Mouse (Mus musculus) midbrain, embryonic 12.5 days (tissue): ENCODE results near the gene Olfr1009. TPM values are rescaled to one million over a fixed set of nuclear protein-coding genes. Genes with fewer than 3 reads are reported as not detected.
"Not testable (repeated sequence)": the region's sequence is repeated elsewhere in the genome, so short reads cannot be mapped to it uniquely, and the experiment has no call there.

Experiments used
- ATAC-seq: fragments of 200-750 bp; cut with Nextera tagmentation; 2 replicates; pipeline ENCODE4 v1.8.0; 2017; ENCODE audit warnings: low read depth, moderate TSS enrichment, moderate library complexity; ENCODE audit not compliant: low FRiP score
- H3K27ac ChIP-seq: fragments of 300-500 bp; sonication (generic); replicated peaks from 2 replicates; pipeline ENCODE4 v1.5.1; 2016; ENCODE audit warnings: mild to moderate bottlenecking
- H3K27me3 ChIP-seq: fragments of 300-500 bp; sonication (generic); 2 replicates; pipeline ENCODE4 v1.6.1; 2016; ENCODE audit warnings: mild to moderate bottlenecking
- H3K36me3 ChIP-seq: fragments of 300-500 bp; sonication (generic); 2 replicates; pipeline ENCODE4 v1.6.1; 2016
- H3K4me1 ChIP-seq: fragments of 300-500 bp; sonication (generic); 2 replicates; pipeline ENCODE4 v1.6.1; 2016
- H3K4me2 ChIP-seq: fragments of 300-500 bp; sonication (generic); replicated peaks from 2 replicates; pipeline ENCODE4 v1.6.1; 2016; ENCODE audit warnings: mild to moderate bottlenecking, moderate library complexity
- H3K4me3 ChIP-seq: fragments of 300-500 bp; sonication (generic); 2 replicates; pipeline ENCODE4 v1.5.1; 2016; ENCODE audit warnings: mild to moderate bottlenecking
- H3K9ac ChIP-seq: fragments of 300-500 bp; sonication (generic); replicated peaks from 2 replicates; pipeline ENCODE4 v1.6.1; 2016; ENCODE audit warnings: mild to moderate bottlenecking, moderate library complexity
- H3K9me3 ChIP-seq: fragments of 300-500 bp; sonication (generic); 2 replicates; pipeline ENCODE4 v1.6.1; 2016; ENCODE audit warnings: mild to moderate bottlenecking
- WGBS: fragments of 180-500 bp; shearing (Covaris S2); methylation state at CpG from one replicate; pipeline ENCODE4 v1.1.7; 2016; 5-methylcytosine and 5-hydroxymethylcytosine counted together
- polyA plus RNA-seq: library from polyadenylated mRNA; unstranded; fragments of >200 nt; fragmentation: Nextera tagmentation; extraction: Ambion mirVana; gene quantifications from 2 replicates; pipeline ENCODE4 v1.2.1, GENCODE M21; 2016

Gene Olfr1009
- polyA plus RNA-seq: not detected in 2 replicates

GRCm38 (mm10) chr2:85715119-85715518 is at the start of gene Olfr1009:
TSS of gene Olfr1009 (plus strand) at chr2:85715419.
- Histone ChIP-seq H3K9me3 (no peaks in the 10 kb centered on the region), H3K4me2 (no peak within 1 kb of the TSS), H3K9ac (no peak within 1 kb of the TSS), H3K36me3 (no peaks in the 10 kb centered on the region), H3K27me3 (no peaks in the 10 kb centered on the region), H3K4me1 (no peaks in the 10 kb centered on the region), H3K27ac (no peak within 1 kb of the TSS), H3K4me3 (no peak within 1 kb of the TSS)
- no peak for ATAC-seq
- WGBS: 78% methylated on average over 1 of the region's 1 CpGs

- no peak for ATAC-seq
- Histone ChIP-seq H3K4me2 (no peak within 1 kb of the TSS), H3K9me3 (no peaks in the 10 kb centered on the region), H3K27ac (no peak within 1 kb of the TSS), H3K27me3 (no peaks in the 10 kb centered on the region), H3K9ac (no peak within 1 kb of the TSS), H3K4me1 (no peaks in the 10 kb centered on the region), H3K4me3 (no peak within 1 kb of the TSS), H3K36me3 (no peaks in the 10 kb centered on the region)
These were observed 36.6 kb upstream of the Olfr1009 start, which contains the start of gene Olfr1006 for GRCm38 (mm10) chr2:85678667-85679066. TSS of gene Olfr1006 (minus strand) at chr2:85678767.

- ATAC-seq: no peak
- Histone ChIP-seq H3K27me3 (no peaks in the 10 kb centered on the region), H3K27ac (no peak within 1 kb of the TSS), H3K36me3 (no peaks in the 10 kb centered on the region), H3K9ac (no peak within 1 kb of the TSS), H3K4me1 (no peaks in the 10 kb centered on the region), H3K9me3 (no peaks in the 10 kb centered on the region), H3K4me2 (no peak within 1 kb of the TSS), H3K4me3 (no peak within 1 kb of the TSS)
These were observed 26.1 kb upstream of the Olfr1009 start, which contains the start of gene Olfr1008 for GRCm38 (mm10) chr2:85689131-85689530. TSS of gene Olfr1008 (plus strand) at chr2:85689431.

- H3K27ac ChIP-seq, H3K36me3 ChIP-seq, H3K9ac ChIP-seq, H3K27me3 ChIP-seq, H3K9me3 ChIP-seq, H3K4me2 ChIP-seq, H3K4me1 ChIP-seq, H3K4me3 ChIP-seq, ATAC-seq: not testable (repeated sequence)
- 86% methylated on average over 2 of the region's 2 CpGs for WGBS
These were observed 4.5 kb upstream of the Olfr1009 start for GRCm38 (mm10) chr2:85710680-85711079.

GRCm38 (mm10) chr2:85711159-85711558 is 4.1 kb upstream of the Olfr1009 start:
- H3K27ac ChIP-seq: no peak overlapping the region
- ATAC-seq: no peak
- WGBS: 34% methylated on average over 1 of the region's 1 CpGs
- no peak overlapping the region for H3K4me2 ChIP-seq
- no peaks in the 10 kb centered on the region for H3K36me3 ChIP-seq
- H3K27me3 ChIP-seq: no peaks in the 10 kb centered on the region
- H3K9ac ChIP-seq: no peak overlapping the region
- H3K4me1 ChIP-seq: no peaks in the 10 kb centered on the region
- H3K9me3 ChIP-seq: no peaks in the 10 kb centered on the region
- no peak overlapping the region for H3K4me3 ChIP-seq

- H3K4me3 ChIP-seq: no peak overlapping the region
- no peak overlapping the region for H3K9ac ChIP-seq
- H3K4me2 ChIP-seq: no peak overlapping the region
- no peaks in the 10 kb centered on the region for H3K27me3 ChIP-seq
- no peaks in the 10 kb centered on the region for H3K36me3 ChIP-seq
- no peaks in the 10 kb centered on the region for H3K4me1 ChIP-seq
- no peaks in the 10 kb centered on the region for H3K9me3 ChIP-seq
- WGBS: 18% methylated on average over 3 of the region's 3 CpGs
- H3K27ac ChIP-seq: no peak overlapping the region
- ATAC-seq: peak; percentile 70; the same call in 1 of the 2 replicates
These were observed 10.6 kb downstream of the Olfr1009 start for GRCm38 (mm10) chr2:85725793-85726192.

- no peak overlapping the region for H3K27ac ChIP-seq
- no peaks in the 10 kb centered on the region for H3K9me3 ChIP-seq
- H3K27me3 ChIP-seq: no peaks in the 10 kb centered on the region
- ATAC-seq: no peak
- H3K36me3 ChIP-seq: no peaks in the 10 kb centered on the region
- H3K4me2 ChIP-seq: no peak overlapping the region
- no peak overlapping the region for H3K9ac ChIP-seq
- 82% methylated on average over 4 of the region's 4 CpGs for WGBS
- no peaks in the 10 kb centered on the region for H3K4me1 ChIP-seq
- no peak overlapping the region for H3K4me3 ChIP-seq
These were observed 38.6 kb downstream of the Olfr1009 start for GRCm38 (mm10) chr2:85753822-85754221.

GRCm38 (mm10) chr2:85762666-85763065 is 47.4 kb downstream of the Olfr1009 start, which contains the start of gene Olfr1012:
TSS of gene Olfr1012 (minus strand) at chr2:85762766.
- ATAC-seq: no peak
- 86% methylated on average over 1 of the region's 1 CpGs for WGBS
- H3K36me3 ChIP-seq: no peaks in the 10 kb centered on the region

GRCm38 (mm10) chr2:85766798-85767197 is 51.6 kb downstream of the Olfr1009 start, which contains the start of gene Olfr1013:
TSS of gene Olfr1013 (plus strand) at chr2:85767098.
- Histone ChIP-seq H3K27ac (no peak within 1 kb of the TSS), H3K9me3 (no peaks in the 10 kb centered on the region), H3K4me3 (no peak within 1 kb of the TSS), H3K9ac (no peak within 1 kb of the TSS), H3K4me1 (no peaks in the 10 kb centered on the region), H3K36me3 (no peaks in the 10 kb centered on the region), H3K27me3 (no peaks in the 10 kb centered on the region), H3K4me2 (no peak within 1 kb of the TSS)
- ATAC-seq: no peak

More at GRCm38 (mm10) chr2:85762666-85763065, 47.4 kb downstream of the Olfr1009 start, which contains the start of gene Olfr1012:
- H3K27ac ChIP-seq: no peak within 1 kb of the TSS
- no peaks in the 10 kb centered on the region for H3K9me3 ChIP-seq
- no peak within 1 kb of the TSS for H3K4me2 ChIP-seq
- no peak within 1 kb of the TSS for H3K4me3 ChIP-seq
- no peak within 1 kb of the TSS for H3K9ac ChIP-seq
- no peaks in the 10 kb centered on the region for H3K4me1 ChIP-seq
- H3K27me3 ChIP-seq: no peaks in the 10 kb centered on the region

GRCm38 (mm10) chr2:85772413-85772812 is 57.2 kb downstream of the Olfr1009 start, which contains the start of gene Olfr1014:
TSS of gene Olfr1014 (plus strand) at chr2:85772713.
- Histone ChIP-seq H3K4me3 (no peak within 1 kb of the TSS), H3K4me1 (no peaks in the 10 kb centered on the region), H3K27ac (no peak within 1 kb of the TSS), H3K4me2 (no peak within 1 kb of the TSS), H3K9ac (no peak within 1 kb of the TSS), H3K36me3 (no peaks in the 10 kb centered on the region), H3K9me3 (no peaks in the 10 kb centered on the region), H3K27me3 (no peaks in the 10 kb centered on the region)
- no peak for ATAC-seq

Other genes starting within 250 kb of the Olfr1009 start
- gene 4833423E24Rik, start 196.4 kb upstream of the Olfr1009 start, polyA plus RNA-seq: not detected in 2 replicates
- gene Olfr996, start 136.2 kb upstream of the Olfr1009 start, polyA plus RNA-seq: not detected in 2 replicates
- not detected in 2 replicates for gene Olfr998, start 126.5 kb upstream of the Olfr1009 start, polyA plus RNA-seq
- not detected in 2 replicates for gene Olfr1000, start 103.5 kb upstream of the Olfr1009 start, polyA plus RNA-seq
- not detected in 2 replicates for gene Olfr1002, start 64.7 kb upstream of the Olfr1009 start, polyA plus RNA-seq
- gene Olfr154, start 51.0 kb upstream of the Olfr1009 start, polyA plus RNA-seq: not detected in 2 replicates
- gene Olfr1006, start 36.7 kb upstream of the Olfr1009 start, polyA plus RNA-seq: not detected in 2 replicates
- gene Olfr1008, start 26.0 kb upstream of the Olfr1009 start, polyA plus RNA-seq: not detected in 2 replicates
- gene Olfr1012, start 47.3 kb downstream of the Olfr1009 start, polyA plus RNA-seq: not detected in 2 replicates
- gene Olfr1013, start 51.7 kb downstream of the Olfr1009 start, polyA plus RNA-seq: not detected in 2 replicates
- not detected in 2 replicates for gene Olfr1014, start 57.3 kb downstream of the Olfr1009 start, polyA plus RNA-seq
- gene Olfr1015, start 66.6 kb downstream of the Olfr1009 start, polyA plus RNA-seq: not detected in 2 replicates
- gene Olfr1016, start 87.1 kb downstream of the Olfr1009 start, polyA plus RNA-seq: not detected in 2 replicates
- gene Olfr1018, start 103.1 kb downstream of the Olfr1009 start, polyA plus RNA-seq: not detected in 2 replicates
- not detected in 2 replicates for gene Olfr1019, start 130.1 kb downstream of the Olfr1009 start, polyA plus RNA-seq
- not detected in 2 replicates for gene Olfr1020, start 131.6 kb downstream of the Olfr1009 start, polyA plus RNA-seq
- gene Olfr1022, start 153.2 kb downstream of the Olfr1009 start, polyA plus RNA-seq: not detected in 2 replicates
- not detected in 2 replicates for gene Olfr1023, start 170.2 kb downstream of the Olfr1009 start, polyA plus RNA-seq
- gene Olfr1024, start 189.6 kb downstream of the Olfr1009 start, polyA plus RNA-seq: not detected in 2 replicates
- not detected in 2 replicates for gene Olfr1025-ps1, start 199.8 kb downstream of the Olfr1009 start, polyA plus RNA-seq
- not detected in 2 replicates for gene Olfr1026, start 206.1 kb downstream of the Olfr1009 start, polyA plus RNA-seq
- gene Olfr1028, start 235.0 kb downstream of the Olfr1009 start, polyA plus RNA-seq: not detected in 2 replicates